Mouse (Mus musculus) neural tube, embryonic 14.5 days (tissue): ENCODE results near the gene Olfr960. TPM values are rescaled to one million over a fixed set of nuclear protein-coding genes. Genes with fewer than 3 reads are reported as not detected.

Source experiments
- polyA plus RNA-seq: library from polyadenylated mRNA; unstranded; fragments of >200 nt; fragmentation: Nextera tagmentation; extraction: Ambion mirVana; gene quantifications from 2 replicates; pipeline ENCODE4 v1.2.1, GENCODE M21; 2014

Olfr960 gene
- polyA plus RNA-seq, 1 experiment from 2014 or later = not detected

Other genes starting within 250 kb of the Olfr960 start
- not detected in 2 replicates for gene Olfr951, start 234.0 kb upstream of the Olfr960 start, polyA plus RNA-seq
- not detected in 2 replicates for gene Olfr952, start 194.2 kb upstream of the Olfr960 start, polyA plus RNA-seq
- not detected in 2 replicates for gene Olfr954, start 164.7 kb upstream of the Olfr960 start, polyA plus RNA-seq
- not detected in 2 replicates for gene Olfr955, start 149.4 kb upstream of the Olfr960 start, polyA plus RNA-seq
- not detected in 2 replicates for gene Olfr44, start 127.4 kb upstream of the Olfr960 start, polyA plus RNA-seq
- gene Olfr957, start 105.6 kb upstream of the Olfr960 start, polyA plus RNA-seq = not detected in 2 replicates
- not detected in 2 replicates for gene Olfr958, start 67.3 kb upstream of the Olfr960 start, polyA plus RNA-seq
- not detected in 2 replicates for gene Olfr959, start 45.8 kb upstream of the Olfr960 start, polyA plus RNA-seq
- 141 and 199 TPM in 2 replicates for gene AW551984, start 17.0 kb upstream of the Olfr960 start, polyA plus RNA-seq
- not detected in 2 replicates for gene Olfr148, start 10.7 kb upstream of the Olfr960 start, polyA plus RNA-seq
- gene Olfr961, start 23.7 kb downstream of the Olfr960 start, polyA plus RNA-seq = not detected in 2 replicates
- not detected in 2 replicates for gene Olfr963, start 45.8 kb downstream of the Olfr960 start, polyA plus RNA-seq
- not detected in 2 replicates for gene Olfr149, start 85.7 kb downstream of the Olfr960 start, polyA plus RNA-seq
- not detected in 2 replicates for gene Olfr965, start 90.0 kb downstream of the Olfr960 start, polyA plus RNA-seq
- gene Olfr150, start 109.6 kb downstream of the Olfr960 start, polyA plus RNA-seq = not detected in 2 replicates
- gene Olfr967, start 124.9 kb downstream of the Olfr960 start, polyA plus RNA-seq = not detected in 2 replicates
- gene Olfr968, start 161.9 kb downstream of the Olfr960 start, polyA plus RNA-seq = not detected in 2 replicates
- gene Olfr969, start 169.6 kb downstream of the Olfr960 start, polyA plus RNA-seq = not detected in 2 replicates
- gene Olfr970, start 187.5 kb downstream of the Olfr960 start, polyA plus RNA-seq = not detected in 2 replicates
- gene Olfr971, start 215.5 kb downstream of the Olfr960 start, polyA plus RNA-seq = not detected in 2 replicates
- not detected in 2 replicates for gene Olfr972, start 245.0 kb downstream of the Olfr960 start, polyA plus RNA-seq